Mouse (Mus musculus) hindbrain, embryonic 16.5 days (tissue): Measurements from ENCODE around the gene 1810037I17Rik. TPM values are rescaled to one million over a fixed set of nuclear protein-coding genes. Genes with fewer than 3 reads are reported as not detected.

Experiments used
- ATAC-seq: fragments of 200-750 bp; cut with Nextera tagmentation; 2 replicates; pipeline ENCODE4 v1.8.0; 2017; ENCODE audit warnings: moderate TSS enrichment, moderate library complexity
- H3K27ac ChIP-seq: fragments of 300-500 bp; sonication (generic); 2 replicates; pipeline ENCODE4 v1.5.1; 2014; ENCODE audit warnings: low read depth, mild to moderate bottlenecking, control low read depth, low read length, moderate library complexity
- H3K27me3 ChIP-seq: fragments of 300-500 bp; sonication (generic); replicated peaks from 2 replicates; pipeline ENCODE4 v1.6.1; 2014; ENCODE audit warnings: low read length; ENCODE audit not compliant: control insufficient read depth, insufficient read depth
- H3K36me3 ChIP-seq: fragments of 300-500 bp; sonication (generic); 2 replicates; pipeline ENCODE4 v1.6.1; 2014; ENCODE audit warnings: mild to moderate bottlenecking, low read length, moderate library complexity, mixed read lengths; ENCODE audit not compliant: control insufficient read depth, insufficient read depth
- H3K4me1 ChIP-seq: fragments of 300-500 bp; sonication (generic); 2 replicates; pipeline ENCODE4 v1.6.1; 2014; ENCODE audit warnings: low read depth, low read length; ENCODE audit not compliant: control insufficient read depth, insufficient read depth
- H3K4me2 ChIP-seq: fragments of 300-500 bp; sonication (generic); 2 replicates; pipeline ENCODE4 v1.6.1; 2014; ENCODE audit warnings: mild to moderate bottlenecking, low read length, control low read depth, moderate library complexity
- H3K4me3 ChIP-seq: fragments of 300-500 bp; sonication (generic); 2 replicates; pipeline ENCODE4 v1.5.1; 2014; ENCODE audit warnings: mild to moderate bottlenecking, low read length, control low read depth, moderate library complexity
- H3K9ac ChIP-seq: fragments of 300-500 bp; sonication (generic); 2 replicates; pipeline ENCODE4 v1.6.1; 2014; ENCODE audit warnings: low read depth, mild to moderate bottlenecking, control low read depth, low read length, moderate library complexity
- H3K9me3 ChIP-seq: fragments of 300-500 bp; sonication (generic); 2 replicates; pipeline ENCODE4 v1.6.1; 2014; ENCODE audit warnings: mild to moderate bottlenecking, low read length, moderate library complexity; ENCODE audit not compliant: control insufficient read depth
- WGBS: fragments of 180-500 bp; shearing (Covaris S2); extraction: QIAGEN DNeasy Blood & Tissue Kit; methylation state at CpG from one replicate; pipeline ENCODE4 v1.1.7; 2014; 5-methylcytosine and 5-hydroxymethylcytosine counted together
- polyA plus RNA-seq: library from polyadenylated mRNA; unstranded; fragments of >200 nt; fragmentation: Nextera tagmentation; extraction: Ambion mirVana; gene quantifications from 2 replicates; pipeline ENCODE4 v1.2.1, GENCODE M21; 2015

The 1810037I17Rik gene
- polyA plus RNA-seq, 1 experiment from 2014 or later: 92.9 TPM

DNA sequence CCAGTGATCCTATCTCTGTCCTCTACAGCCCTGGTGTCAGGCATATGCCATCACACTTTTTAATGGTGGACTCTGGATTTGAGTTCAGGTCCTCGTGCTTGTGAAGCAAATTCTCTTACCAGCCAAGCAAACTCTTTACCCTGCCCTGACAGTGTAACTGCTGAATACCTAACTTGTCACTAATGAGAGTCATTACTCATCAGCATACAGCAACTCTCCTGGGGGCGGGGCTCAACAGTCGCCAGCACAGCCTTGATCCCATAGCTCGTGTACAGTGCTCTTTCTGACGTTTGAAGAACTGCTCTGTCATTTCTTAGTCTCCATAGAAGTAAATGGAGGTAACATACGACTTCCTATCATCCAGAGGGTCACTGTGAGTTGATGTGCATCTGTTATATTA lies 25.7 kb upstream of the 1810037I17Rik start:
- Histone ChIP-seq H3K4me2 (no peak overlapping the region), H3K9me3 (no peaks in the 10 kb centered on the region), H3K36me3 (no peaks in the 10 kb centered on the region), H3K27ac (no peak overlapping the region), H3K9ac (no peak overlapping the region), H3K4me3 (no peak overlapping the region), H3K27me3 (no peaks in the 10 kb centered on the region), H3K4me1 (no peaks in the 10 kb centered on the region)
- ATAC-seq: no peak
- WGBS: 60% methylated on average over 6 of the region's 6 CpGs

DNA sequence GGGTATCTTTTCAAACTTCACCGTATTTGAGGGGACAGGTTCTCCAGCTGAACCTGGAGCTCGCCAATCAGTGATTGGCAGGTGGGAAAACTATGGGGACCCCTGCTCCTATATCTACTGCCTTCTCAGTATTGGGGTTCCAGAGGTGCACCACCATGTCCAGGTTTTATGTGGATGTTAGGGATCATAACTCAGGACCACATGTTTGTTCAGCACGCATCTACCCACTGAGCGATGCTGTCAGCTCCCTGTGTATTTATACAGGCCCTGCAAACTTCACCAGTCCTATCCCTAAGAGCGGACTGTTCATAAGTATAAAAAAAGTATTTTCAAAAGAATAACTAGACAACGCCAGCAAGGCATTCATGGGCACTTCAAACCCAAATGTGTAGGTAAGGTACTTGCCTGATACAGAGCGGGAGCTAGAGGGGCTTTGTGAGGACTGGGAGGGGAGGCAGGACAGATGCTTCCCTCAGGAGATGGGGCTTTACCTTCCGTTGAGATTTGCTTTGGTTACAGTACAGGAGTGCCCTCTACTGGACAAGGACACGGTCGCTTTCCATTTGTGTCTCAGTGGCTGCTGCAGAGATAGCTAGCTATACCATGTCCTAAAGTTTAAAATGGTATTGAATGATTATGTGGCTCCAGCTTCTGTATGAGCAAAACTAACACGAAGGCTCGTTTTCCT lies 20.1 kb upstream of the 1810037I17Rik start:
- H3K4me3 ChIP-seq: no peak overlapping the region
- no peaks in the 10 kb centered on the region for H3K27me3 ChIP-seq
- no peaks in the 10 kb centered on the region for H3K9me3 ChIP-seq
- no peaks in the 10 kb centered on the region for H3K4me1 ChIP-seq
- H3K9ac ChIP-seq: no peak overlapping the region
- no peak overlapping the region for H3K27ac ChIP-seq
- 46% methylated on average over 12 of the region's 12 CpGs for WGBS
- H3K4me2 ChIP-seq: no peak overlapping the region
- H3K36me3 ChIP-seq: no peaks in the 10 kb centered on the region
- peak; percentile 79 for ATAC-seq

DNA sequence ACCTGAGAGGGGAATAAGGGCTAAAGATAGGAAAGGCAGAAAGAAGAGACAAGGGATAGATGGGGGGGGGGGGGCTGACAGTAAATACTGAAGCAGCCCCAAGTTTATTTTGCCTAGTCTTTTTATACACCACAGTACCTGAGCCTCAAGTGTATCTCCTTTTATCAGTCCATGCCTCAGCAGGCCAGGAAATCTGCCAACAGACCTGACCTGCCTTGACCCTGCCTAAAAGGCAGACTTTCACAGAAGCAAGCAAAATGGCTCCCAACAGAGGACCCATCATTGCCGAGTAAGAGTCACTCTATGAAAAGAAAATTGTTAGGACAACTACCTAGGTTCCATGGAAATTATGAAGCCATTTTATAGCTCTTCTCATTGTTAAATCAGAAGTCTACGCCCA lies 16.2 kb upstream of the 1810037I17Rik start:
- no peaks in the 10 kb centered on the region for H3K36me3 ChIP-seq
- 92% methylated on average over 2 of the region's 2 CpGs for WGBS
- H3K9ac ChIP-seq: no peak overlapping the region
- no peaks in the 10 kb centered on the region for H3K9me3 ChIP-seq
- H3K4me2 ChIP-seq: no peak overlapping the region
- H3K27ac ChIP-seq: no peak overlapping the region
- H3K27me3 ChIP-seq: no peaks in the 10 kb centered on the region
- H3K4me3 ChIP-seq: no peak overlapping the region
- no peak for ATAC-seq
- no peaks in the 10 kb centered on the region for H3K4me1 ChIP-seq

DNA sequence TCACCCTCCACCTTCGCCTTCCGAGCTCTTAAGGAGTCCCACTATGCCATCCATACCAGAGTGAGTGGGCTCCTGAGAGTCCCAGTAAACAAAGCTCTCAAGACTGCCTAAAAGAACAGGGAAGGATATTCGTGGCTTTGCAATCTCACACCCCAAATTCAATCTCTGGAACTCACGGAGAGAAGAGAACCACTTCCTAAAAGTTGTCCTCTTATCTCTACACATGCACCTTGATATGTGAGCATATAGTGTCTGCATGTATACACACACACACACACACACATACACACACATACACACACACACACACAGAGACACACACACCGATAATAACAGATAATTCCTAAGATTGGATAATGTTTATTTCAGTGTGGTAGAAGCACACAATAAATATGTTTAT lies 8.5 kb upstream of the 1810037I17Rik start:
- H3K27me3 ChIP-seq: no peaks in the 10 kb centered on the region
- no peak for ATAC-seq
- 83% methylated on average over 5 of the region's 5 CpGs for WGBS

DNA sequence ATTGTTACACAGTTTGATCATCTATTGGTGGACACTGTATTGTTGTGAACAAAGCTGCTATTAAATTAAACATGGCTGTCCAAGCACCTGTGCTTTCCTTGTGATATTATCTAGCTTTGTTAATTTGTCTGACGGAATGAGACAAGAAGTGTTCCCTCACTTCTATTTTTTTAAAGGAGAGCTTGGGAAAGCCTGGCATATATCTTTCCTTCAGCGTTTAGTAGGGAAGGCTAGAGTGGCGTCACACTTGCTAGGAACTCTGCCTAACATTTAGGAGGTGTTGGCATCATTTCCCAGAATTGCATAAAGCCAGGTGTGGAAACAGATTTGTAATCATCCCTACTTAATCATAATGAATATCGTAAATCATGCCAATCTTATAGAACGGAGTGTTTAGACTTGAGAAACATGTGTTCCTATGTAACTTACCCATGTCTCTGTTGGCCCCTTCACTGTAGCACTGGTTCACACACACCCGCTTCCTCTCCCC lies 7.8 kb upstream of the 1810037I17Rik start:
- no peaks in the 10 kb centered on the region for H3K4me1 ChIP-seq
- no peaks in the 10 kb centered on the region for H3K36me3 ChIP-seq
- H3K27ac ChIP-seq: no peak overlapping the region
- no peak overlapping the region for H3K9ac ChIP-seq
- no peaks in the 10 kb centered on the region for H3K27me3 ChIP-seq
- ATAC-seq: no peak
- no peaks in the 10 kb centered on the region for H3K9me3 ChIP-seq
- no peak overlapping the region for H3K4me2 ChIP-seq
- no peak overlapping the region for H3K4me3 ChIP-seq
- 93% methylated on average over 6 of the region's 6 CpGs for WGBS

More for the DNA sequence above, 8.5 kb upstream of the 1810037I17Rik start:
- no peak overlapping the region for H3K27ac ChIP-seq
- H3K4me1 ChIP-seq: no peaks in the 10 kb centered on the region
- H3K9ac ChIP-seq: no peak overlapping the region
- H3K36me3 ChIP-seq: no peaks in the 10 kb centered on the region
- no peak overlapping the region for H3K4me3 ChIP-seq
- H3K4me2 ChIP-seq: no peak overlapping the region
- H3K9me3 ChIP-seq: no peaks in the 10 kb centered on the region

DNA sequence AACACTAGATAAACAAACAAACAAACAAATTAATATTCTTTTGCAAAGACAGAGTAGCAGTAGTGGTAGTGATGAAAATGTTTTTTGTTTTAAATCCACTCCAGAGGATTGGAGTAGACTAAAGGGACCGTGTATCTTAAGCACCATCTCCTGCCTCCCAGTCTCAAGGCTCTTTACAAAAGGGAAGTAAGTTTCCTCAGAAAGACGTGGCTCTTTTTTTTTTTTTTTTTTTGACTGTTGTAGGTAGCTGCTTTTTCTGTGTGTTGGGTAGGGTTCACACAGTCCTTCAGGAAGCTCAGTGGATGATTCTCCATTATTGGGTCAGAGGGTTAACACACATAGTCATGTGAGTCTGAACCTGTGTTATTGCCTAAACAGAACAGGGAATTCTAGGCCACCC lies 5.3 kb upstream of the 1810037I17Rik start:
- no peak overlapping the region for H3K4me2 ChIP-seq
- no peaks in the 10 kb centered on the region for H3K9me3 ChIP-seq
- no peak overlapping the region for H3K4me3 ChIP-seq
- ATAC-seq: no peak
- H3K27me3 ChIP-seq: no peaks in the 10 kb centered on the region
- no peaks in the 10 kb centered on the region for H3K36me3 ChIP-seq
- no peaks in the 10 kb centered on the region for H3K4me1 ChIP-seq
- no peak overlapping the region for H3K9ac ChIP-seq
- no peak overlapping the region for H3K27ac ChIP-seq
- 78% methylated on average over 2 of the region's 2 CpGs for WGBS

DNA sequence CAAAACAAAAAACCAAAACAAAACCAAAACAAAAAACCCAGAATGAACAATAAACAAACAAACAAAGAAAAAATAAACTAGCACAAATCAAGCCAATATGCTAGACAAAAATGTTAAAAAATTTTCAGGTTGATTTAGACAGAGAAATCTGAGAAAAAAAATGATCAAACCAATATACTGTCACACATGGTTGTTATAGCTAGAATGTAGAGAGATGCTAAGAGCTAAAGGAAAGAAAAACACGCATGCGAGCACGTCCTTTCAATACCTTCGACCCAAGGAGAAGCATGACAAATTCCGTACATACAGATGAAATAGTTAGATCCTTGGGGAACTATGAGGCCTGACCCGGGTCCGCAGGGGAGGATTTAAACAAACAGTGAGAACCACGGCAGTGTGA lies 4.7 kb upstream of the 1810037I17Rik start, which contains the start of gene Gm10959:
Gene Gm10959, minus strand, starts transcription at position 101 of the 400 bp plus-strand sequence.
- H3K4me3 ChIP-seq: no peak within 1 kb of the TSS
- H3K4me2 ChIP-seq: no peak within 1 kb of the TSS
- WGBS: 78% methylated on average over 8 of the region's 8 CpGs
- no peaks in the 10 kb centered on the region for H3K4me1 ChIP-seq
- H3K27me3 ChIP-seq: no peaks in the 10 kb centered on the region
- H3K36me3 ChIP-seq: no peaks in the 10 kb centered on the region
- ATAC-seq: no peak
- no peaks in the 10 kb centered on the region for H3K9me3 ChIP-seq
- no peak within 1 kb of the TSS for H3K27ac ChIP-seq
- H3K9ac ChIP-seq: no peak within 1 kb of the TSS

DNA sequence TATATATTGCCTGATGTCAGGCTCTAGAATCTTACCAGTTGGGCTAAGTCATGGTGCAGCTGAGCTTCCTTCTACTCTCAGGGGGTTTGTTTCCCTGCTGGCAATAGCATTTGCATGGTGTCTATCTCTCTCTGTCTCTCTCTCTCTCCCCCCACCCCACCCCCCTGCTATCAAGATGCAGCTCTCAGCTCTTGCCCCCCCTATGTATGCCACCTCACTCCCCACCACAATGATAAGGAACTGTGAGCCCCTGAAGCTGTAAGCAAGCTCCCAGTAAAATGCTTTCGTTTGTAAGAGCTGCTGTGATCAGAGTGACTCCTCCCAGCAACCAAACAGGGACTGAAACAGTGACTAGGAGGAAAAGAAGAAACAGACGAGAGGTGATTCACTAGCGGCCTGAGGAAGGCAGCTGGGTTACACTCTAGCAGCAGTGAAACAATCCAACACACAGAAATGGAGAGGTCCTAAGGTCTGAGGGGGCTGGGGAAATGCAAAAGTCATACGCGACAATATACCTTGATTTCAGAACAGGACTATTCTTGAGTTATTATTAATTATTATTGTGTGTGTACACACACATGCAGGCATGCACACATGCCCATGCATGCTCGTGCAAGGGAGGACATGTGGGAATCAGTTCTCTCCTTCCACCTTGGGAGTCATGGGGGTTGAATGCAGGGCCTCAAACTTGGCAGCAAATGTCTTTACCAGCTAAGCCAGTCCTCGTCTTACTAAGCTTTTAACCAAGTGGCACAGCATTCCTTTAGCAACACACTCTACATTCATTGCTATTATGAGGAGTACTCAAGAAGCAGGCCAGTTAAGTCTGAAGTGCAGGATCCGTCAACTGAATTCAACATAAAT lies 3.2 kb upstream of the 1810037I17Rik start:
- ATAC-seq: no peak
- H3K36me3 ChIP-seq: no peaks in the 10 kb centered on the region
- no peaks in the 10 kb centered on the region for H3K4me1 ChIP-seq
- H3K4me3 ChIP-seq: no peak overlapping the region
- no peaks in the 10 kb centered on the region for H3K27me3 ChIP-seq
- no peak overlapping the region for H3K9ac ChIP-seq
- no peaks in the 10 kb centered on the region for H3K9me3 ChIP-seq
- 68% methylated on average over 8 of the region's 8 CpGs for WGBS
- no peak overlapping the region for H3K4me2 ChIP-seq
- no peak overlapping the region for H3K27ac ChIP-seq
